Mouse (Mus musculus) heart, postnatal 14 days (tissue): Measurements from ENCODE around the gene Fam92b. TPM values are rescaled to one million over a fixed set of nuclear protein-coding genes. Genes with fewer than 3 reads are reported as not detected.
A peak's percentile ranks its signal among the peaks of the same experiment; 100 is the strongest.

Source experiments
- DNase-seq, 2 experiments: peaks; one replicate each; pipeline ENCODE4 v3.0.0; 2021 to 2022
- intact Hi-C: fragments of 180-260 bp; cut with DNase I; formaldehyde crosslinking; loops from one replicate; pipeline ENCODE4 v1.15.1; 2025
- long read RNA-seq, 2 experiments: library from polyadenylated mRNA; stranded (forward); transcript quantifications; one replicate each; pipeline ENCODE4 v2.0.0; 2021
- total RNA-seq, 2 experiments: library from RNA; stranded (reverse); gene quantifications; 2 replicates each; pipeline ENCODE4 v1.2.3; 2021

Fam92b gene
- total RNA-seq: not detected
- long read RNA-seq, experiment 1: 0 reads
- long read RNA-seq, experiment 2: 0 reads

- intact Hi-C loops: loop anchor here (2.0 to 10.0 kb wide), 5 partner anchors 35 to 420 kb away; no protein-coding TSS in a partner anchor
- peak; percentile 68 to 72 for DNase-seq
These were observed at the start of gene Fam92b for GRCm38 (mm10) chr8:120177318-120178123. Fam92b (minus strand) TSS chr8:120177466.

- DNase-seq: no peak
- intact Hi-C loops: no loop called here
These were observed 48.3 kb upstream of the Fam92b start for GRCm38 (mm10) chr8:120225421-120226151.

- no peak for DNase-seq
- intact Hi-C loops: no loop called here
These were observed 47.5 kb upstream of the Fam92b start for GRCm38 (mm10) chr8:120224521-120225420.

- intact Hi-C loops: no loop called here
- no peak for DNase-seq
These were observed 45.3 kb upstream of the Fam92b start for GRCm38 (mm10) chr8:120222548-120222947.

GRCm38 (mm10) chr8:120216855-120217830, 39.9 kb upstream of the Fam92b start:
- DNase-seq: peak; percentile 54 to 66
- intact Hi-C loops: no loop called here

GRCm38 (mm10) chr8:120215416-120216141, 38.3 kb upstream of the Fam92b start:
- peak; percentile 58 to 62 for DNase-seq
- intact Hi-C loops: no loop called here

- peak; percentile 64 to 82 for DNase-seq
- intact Hi-C loops: loop anchor here (5.0 kb wide), 1 partner anchor 37 kb away; the partner anchor contains the start of gene Fam92b
These were observed 36.7 kb upstream of the Fam92b start for GRCm38 (mm10) chr8:120213939-120214338.

GRCm38 (mm10) chr8:120213229-120213628, 36.0 kb upstream of the Fam92b start:
- intact Hi-C loops: loop anchor here (5.0 kb wide), 1 partner anchor 36 kb away; the partner anchor contains the start of gene Fam92b

GRCm38 (mm10) chr8:120212596-120212995, 35.3 kb upstream of the Fam92b start:
- no peak for DNase-seq
- intact Hi-C loops: loop anchor here (5.0 kb wide), 1 partner anchor 35 kb away; the partner anchor contains the start of gene Fam92b

More at GRCm38 (mm10) chr8:120213229-120213628, 36.0 kb upstream of the Fam92b start:
- DNase-seq: no peak

- intact Hi-C loops: loop anchor here (5.0 kb wide), 1 partner anchor 34 kb away; the partner anchor contains the start of gene Fam92b
- DNase-seq: no peak
These were observed 34.1 kb upstream of the Fam92b start for GRCm38 (mm10) chr8:120211345-120211744.

GRCm38 (mm10) chr8:120208113-120208512, 30.8 kb upstream of the Fam92b start:
- intact Hi-C loops: no loop called here

GRCm38 (mm10) chr8:120207364-120207763, 30.1 kb upstream of the Fam92b start:
- intact Hi-C loops: no loop called here
- DNase-seq: no peak

More at GRCm38 (mm10) chr8:120208113-120208512, 30.8 kb upstream of the Fam92b start:
- DNase-seq: no peak

GRCm38 (mm10) chr8:120205916-120206315, 28.6 kb upstream of the Fam92b start:
- intact Hi-C loops: no loop called here
- no peak for DNase-seq

- DNase-seq: peak; percentile 66 to 70
- intact Hi-C loops: no loop called here
These were observed 27.6 kb upstream of the Fam92b start for GRCm38 (mm10) chr8:120204736-120205360.

GRCm38 (mm10) chr8:120202546-120202945, 25.3 kb upstream of the Fam92b start:
- peak in 1 of 2 experiments; percentile 59 for DNase-seq
- intact Hi-C loops: no loop called here

- no peak for DNase-seq
- intact Hi-C loops: no loop called here
These were observed 24.1 kb upstream of the Fam92b start for GRCm38 (mm10) chr8:120201351-120201750.

GRCm38 (mm10) chr8:120192118-120192517, 14.9 kb upstream of the Fam92b start:
- intact Hi-C loops: no loop called here

GRCm38 (mm10) chr8:120191633-120192032, 14.4 kb upstream of the Fam92b start:
- intact Hi-C loops: no loop called here
- DNase-seq: no peak

More at GRCm38 (mm10) chr8:120192118-120192517, 14.9 kb upstream of the Fam92b start:
- no peak for DNase-seq
